Mouse (Mus musculus) T-cell, adult 2 months (primary cell): Measurements from ENCODE around the gene Prr5l.

Experiments
- DNase-seq: peaks from one replicate; pipeline ENCODE4 v3.0.0; 2022; ENCODE audit warnings: low spot score

The Prr5l gene

DNA sequence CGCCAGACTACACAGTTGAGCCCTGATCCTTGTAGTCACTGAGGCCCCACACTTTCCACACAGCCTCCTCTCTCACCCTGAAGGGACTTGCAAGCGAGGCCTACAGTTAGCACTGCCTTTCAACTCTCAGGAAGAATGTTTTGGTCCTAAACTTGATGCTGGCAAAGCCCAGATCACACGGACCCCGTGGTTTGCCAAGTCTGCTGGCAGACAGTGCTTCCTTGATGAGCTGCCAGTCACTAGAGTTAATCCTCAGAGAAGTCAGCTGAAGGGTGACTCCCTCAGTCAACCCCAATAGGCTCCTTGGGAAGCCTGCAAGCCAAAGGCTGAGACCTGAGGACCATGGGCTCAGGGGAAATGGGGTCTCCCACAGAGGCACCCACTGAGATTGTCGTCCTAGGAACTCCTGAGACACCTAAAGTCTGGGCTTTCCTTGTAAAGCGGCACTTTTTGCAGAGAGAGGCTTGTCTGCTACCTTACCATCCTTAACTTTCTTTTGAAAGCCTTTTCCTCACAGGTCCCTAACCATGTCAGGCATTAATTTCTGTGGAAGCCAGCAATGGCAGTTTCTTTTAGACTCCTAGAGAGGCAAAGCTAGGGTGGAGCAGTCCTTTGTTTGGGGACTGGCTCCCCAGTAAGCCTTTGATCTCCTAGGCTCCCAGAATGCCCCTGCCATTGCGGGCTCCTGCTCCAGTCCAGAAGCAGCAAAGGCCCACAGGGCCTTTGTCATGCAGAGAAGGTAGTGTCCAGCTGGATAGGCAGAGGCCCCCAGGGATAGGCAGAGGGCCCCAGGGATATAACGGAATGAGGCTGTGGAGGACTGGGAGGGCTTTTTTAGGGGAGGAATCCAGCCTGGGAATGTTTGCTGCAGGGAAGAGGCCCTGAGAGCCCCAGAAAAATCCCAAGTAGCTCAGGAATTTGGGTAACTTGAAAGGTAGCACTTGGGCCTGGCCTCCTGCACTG lies 160.2 kb downstream of the Prr5l start:
- no peak for DNase-seq

GRCm38 (mm10) chr2:101721835-101722234 lies 161.0 kb downstream of the Prr5l start:
- DNase-seq = no peak

- DNase-seq = no peak
Observed at GRCm38 (mm10) chr2:101717162-101717561, 165.7 kb downstream of the Prr5l start.

GRCm38 (mm10) chr2:101715650-101716323 lies 167.0 kb downstream of the Prr5l start:
- peak; percentile 12 for DNase-seq

DNA sequence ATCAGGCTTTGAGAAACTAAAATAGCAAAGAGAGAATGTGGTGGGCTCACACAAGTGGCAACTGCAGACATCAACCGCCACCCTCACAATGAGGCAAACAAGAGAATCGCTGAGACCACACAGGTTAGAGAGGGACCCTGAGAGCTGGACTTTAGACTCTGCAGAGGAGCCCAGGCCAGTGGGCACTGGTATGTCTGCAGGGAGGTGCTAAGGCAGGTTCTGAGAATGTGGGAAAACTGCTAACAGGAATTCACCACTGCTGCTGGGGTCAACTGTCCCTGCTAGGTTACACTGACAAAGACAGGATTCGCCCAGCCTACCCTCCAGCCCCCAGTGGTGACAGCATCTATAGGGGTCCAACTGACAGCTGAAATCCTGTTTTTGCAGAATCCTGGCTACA lies 171.2 kb downstream of the Prr5l start:
- DNase-seq = no peak

DNA sequence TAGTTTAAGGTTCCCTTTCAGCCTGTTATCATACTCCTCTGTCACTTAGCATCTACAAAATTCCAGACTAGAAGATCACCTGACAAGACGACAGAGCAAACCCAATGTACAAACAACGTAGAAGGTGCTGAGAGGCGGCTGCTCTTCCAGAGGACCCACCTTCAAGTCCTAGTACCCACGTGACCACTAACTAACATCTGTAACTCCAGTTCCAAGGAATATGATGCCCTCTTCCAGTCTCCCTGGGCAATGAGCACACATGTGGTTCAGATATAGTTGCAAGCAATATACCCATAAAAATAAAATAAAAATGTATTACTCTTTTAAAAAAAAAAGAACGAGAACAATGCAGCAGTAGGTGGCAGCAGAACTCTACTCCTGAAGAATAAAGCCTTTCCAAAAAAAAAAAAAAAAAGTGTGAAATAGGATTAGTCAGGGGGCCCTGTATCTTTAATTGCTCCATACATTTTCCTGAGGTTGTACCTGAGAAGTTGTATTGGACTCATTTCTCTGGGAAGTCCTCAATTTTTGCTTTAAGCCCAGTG lies 176.8 kb downstream of the Prr5l start:
- DNase-seq = no peak

DNA sequence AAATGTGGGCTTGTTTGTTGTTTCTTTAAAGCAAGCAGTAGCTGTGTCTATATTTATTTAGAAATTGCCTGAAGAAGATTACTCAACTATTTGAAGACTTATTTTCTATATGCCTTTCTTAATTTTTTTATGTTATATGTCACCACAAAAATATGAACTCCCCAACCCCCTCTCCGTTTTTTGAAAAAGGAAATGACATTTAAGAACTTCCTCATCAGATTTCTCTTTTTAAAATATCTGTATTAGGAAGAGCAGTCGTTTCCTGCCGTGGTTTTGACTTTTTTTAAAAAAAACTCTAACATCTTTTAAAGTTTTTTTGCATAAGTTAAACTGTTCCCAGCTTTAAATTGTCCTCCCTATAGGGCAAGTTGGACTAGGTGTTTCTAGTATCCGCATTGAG lies 183.5 kb downstream of the Prr5l start:
- no peak for DNase-seq

DNA sequence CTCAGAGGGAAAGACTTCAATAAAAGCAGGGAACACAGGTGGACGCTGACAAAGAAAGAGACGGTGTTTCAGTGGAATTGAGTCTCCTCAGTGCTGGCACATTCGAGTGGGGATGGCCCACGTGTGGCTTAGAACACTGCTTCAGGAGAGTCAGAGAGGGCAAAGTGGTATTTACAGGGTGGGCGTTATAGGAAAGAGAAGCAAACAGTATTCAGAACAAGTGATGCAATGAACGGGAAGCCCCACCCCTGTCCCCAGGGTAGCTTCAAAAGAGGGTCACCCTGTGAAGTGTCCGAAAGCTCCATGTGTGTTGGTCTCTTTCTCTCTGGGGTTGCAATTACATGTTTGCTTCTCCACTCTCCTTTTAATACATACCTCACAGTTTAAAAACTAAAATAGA lies 187.2 kb downstream of the Prr5l start:
- no peak for DNase-seq

DNA sequence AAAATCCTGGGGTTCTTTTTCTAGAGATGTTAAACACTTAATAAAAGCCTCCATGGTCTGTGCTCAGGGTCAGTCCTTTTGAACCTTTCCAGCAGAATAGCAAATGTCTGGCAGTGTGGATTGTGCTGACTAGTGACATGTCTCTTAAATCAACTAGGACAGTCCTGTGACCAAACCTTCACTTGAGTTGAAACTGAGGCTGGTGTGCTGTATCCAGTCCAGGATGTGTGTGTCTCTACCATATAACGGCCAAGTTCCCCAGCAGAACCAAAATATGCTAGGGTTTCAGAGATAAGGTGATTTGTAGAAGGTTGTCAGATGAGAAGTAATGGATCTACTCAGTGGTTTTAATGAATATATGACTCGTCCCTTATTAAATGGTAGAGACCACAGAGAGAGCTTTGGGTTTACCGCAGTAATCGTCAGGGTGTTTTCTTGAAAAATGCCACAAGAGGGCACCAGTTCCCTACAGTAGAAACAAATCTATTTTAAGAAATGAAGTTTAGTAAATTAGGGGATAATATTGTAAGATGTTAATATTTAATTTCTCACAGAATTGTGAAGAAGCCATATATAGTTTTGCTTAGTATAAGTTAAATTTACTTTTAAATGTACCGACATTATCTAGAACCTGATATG lies 189.1 kb downstream of the Prr5l start:
- DNase-seq = no peak

DNA sequence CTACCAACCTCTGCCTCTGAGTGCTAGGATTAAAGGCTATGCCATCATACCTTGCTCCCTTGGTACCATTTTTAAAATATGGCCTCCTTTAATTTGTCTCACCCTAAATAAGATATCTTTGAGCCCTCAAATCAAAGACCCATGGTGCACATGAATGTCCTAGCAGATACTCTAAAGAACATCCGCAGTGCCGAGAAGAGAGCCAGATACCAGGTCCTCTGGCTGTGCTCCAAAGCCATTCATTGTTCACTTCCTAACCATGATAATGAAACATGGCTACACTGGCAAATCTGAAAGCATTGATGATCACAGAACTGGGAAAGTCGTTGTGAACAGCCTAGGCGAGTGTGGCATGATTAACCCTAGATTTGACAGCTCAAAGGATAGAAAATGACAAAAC lies 189.8 kb downstream of the Prr5l start:
- no peak for DNase-seq

- DNase-seq = no peak
Observed at GRCm38 (mm10) chr2:101690252-101690827, 192.5 kb downstream of the Prr5l start.

DNA sequence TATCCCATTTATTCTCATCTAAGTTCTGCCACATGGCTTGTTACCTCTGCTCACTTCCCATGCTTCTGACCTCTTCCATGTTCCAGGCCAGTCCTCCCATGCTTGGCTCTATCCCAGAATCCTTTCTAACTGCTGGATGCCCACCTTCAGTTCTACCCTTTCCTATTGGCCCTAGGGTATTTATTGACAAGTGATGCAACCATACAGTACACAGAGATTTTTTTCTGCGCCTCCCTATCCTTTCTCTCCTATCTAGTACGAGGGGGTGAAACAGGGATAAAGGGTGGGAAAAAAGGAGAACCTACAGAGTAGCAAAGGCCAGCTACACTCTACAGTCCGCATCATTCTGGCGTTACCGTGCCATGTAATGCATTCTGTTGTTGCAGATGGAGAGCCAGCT lies 194.8 kb downstream of the Prr5l start:
- no peak for DNase-seq

GRCm38 (mm10) chr2:101684421-101684820 lies 198.4 kb downstream of the Prr5l start:
- DNase-seq = no peak

DNA sequence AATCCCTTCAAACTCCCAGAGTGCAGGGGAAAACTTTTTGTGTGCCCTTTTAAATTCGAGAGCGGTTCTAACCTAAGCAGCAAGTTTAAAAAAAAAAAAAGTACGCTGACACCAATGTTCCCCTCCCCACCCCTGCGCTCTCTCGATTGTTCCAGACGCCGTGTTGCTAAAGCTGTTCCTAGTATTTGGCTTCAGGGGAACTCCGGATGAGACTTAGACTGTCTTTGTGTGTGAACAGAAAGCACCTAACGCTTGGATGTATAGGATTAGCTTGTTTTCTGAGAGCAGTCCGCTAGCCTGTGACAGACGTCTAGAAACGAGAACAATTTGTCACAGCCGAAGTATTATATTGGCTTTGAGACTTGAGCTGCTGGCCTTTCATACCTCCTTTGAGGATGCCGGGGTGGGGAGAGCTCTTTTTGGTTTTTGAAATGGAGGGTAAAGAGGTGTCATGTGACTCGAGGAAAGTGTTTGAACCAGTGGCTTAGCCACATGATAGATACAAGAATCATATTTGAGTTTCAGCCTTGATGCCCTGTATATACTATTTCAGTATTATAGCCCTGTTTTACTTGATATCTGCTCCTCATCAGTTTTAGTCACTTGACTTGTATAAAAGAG lies 203.6 kb downstream of the Prr5l start:
- DNase-seq = peak; percentile 48

DNA sequence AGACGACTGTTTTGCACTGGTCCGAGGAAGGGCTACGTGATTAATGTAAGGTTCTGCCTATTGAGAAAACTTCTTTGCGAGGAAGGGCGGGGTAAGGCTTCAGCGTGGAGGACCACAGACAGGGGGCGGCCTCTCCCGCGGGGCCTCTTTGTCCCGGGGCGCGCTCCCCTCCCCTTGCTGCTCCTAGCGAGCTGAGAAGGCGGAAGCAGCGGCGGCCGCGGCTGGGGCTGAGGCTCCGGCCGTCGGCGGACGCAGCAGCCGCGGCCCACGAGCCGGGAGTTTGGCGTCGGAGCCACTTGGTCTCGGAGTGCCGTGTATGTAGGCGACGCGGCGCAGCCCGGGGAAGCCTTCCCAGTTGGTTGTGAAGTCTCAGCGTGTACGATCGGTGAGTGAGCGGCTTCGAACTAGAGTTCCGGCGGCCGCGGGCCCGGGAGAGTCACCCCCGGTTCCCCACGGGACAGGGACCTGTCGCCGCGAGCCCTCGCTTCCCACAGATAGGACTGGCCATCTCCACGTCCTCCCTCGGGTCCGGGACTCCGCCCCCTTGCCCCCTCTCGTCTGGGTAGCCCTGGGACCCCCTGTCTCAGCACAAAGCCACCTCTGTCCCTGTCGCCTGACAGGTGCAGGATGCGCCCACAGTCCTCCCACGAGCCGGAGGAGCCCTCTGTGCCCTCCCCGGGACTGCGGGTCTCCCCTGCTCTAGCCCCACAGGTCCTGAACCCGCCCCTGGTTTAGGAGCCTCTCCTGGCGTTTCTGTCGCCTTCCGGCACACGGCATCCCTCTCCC lies 204.4 kb downstream of the Prr5l start, which contains the start of gene Traf6:
Gene Traf6 (plus strand): TSS at position 194 of the 786 bp plus-strand sequence.
- DNase-seq = peak; percentile 87

- no peak for DNase-seq
Observed at GRCm38 (mm10) chr2:101673547-101673946, 209.3 kb downstream of the Prr5l start.

GRCm38 (mm10) chr2:101668751-101669150 lies 214.1 kb downstream of the Prr5l start:
- no peak for DNase-seq

DNA sequence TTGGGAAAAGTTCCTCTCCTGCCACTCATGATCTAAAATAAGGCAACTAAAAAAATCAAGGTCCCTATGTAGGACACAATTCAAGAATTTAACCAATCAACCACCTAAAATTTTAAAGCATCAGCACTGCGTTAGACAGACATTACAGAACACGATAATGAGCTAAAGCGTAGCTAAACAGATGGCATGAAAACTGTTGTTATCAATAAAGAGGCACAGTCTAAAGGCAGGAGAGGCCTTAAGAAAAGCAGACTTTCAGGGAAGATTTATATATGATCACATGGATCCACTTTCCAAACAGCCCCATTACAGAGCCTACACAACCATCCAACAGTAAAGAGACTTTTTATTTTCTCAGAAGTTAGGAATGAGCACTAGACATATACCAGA lies 217.1 kb downstream of the Prr5l start:
- DNase-seq = no peak

DNA sequence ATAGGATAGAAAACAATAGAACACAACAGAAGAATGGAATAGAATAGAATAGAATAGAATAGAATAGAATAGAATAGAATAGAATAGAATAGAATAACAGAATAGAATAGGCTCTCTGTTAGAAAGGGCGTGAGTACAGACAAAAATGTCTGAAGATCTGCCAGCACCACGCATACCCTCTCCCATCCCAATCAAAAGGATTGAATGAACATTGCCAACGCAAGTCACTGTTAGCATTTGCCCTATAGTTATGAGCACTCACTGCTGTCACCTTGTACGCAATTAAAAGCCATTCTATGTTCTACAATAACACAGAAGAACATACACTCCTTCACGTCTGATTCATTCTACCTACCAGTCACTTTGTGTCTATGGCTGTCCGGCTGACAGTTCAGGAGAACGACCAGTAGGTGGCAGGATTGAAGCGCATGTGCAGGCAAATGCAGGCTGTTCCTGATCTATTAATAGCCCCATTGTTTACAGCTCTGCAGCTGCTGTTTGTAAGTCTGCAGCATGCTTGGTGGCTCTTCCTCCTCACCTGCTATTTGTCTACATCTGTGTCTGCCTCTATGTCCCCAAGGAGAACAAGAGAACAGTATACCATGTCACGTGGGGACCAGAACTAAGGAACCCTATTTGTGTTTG lies 217.6 kb downstream of the Prr5l start:
- peak; percentile 55 for DNase-seq
